Mouse (Mus musculus): Measurements from ENCODE around the gene Trpm6. TPM values are rescaled to one million over a fixed set of nuclear protein-coding genes. Genes with fewer than 3 reads are reported as not detected.

Trpm6 gene
- total RNA-seq, 2 experiments from 2014 or later = 0.14 to 1.0 TPM

GRCm38 (mm10) chr19:18887646-18888407, 138.0 kb downstream of the Trpm6 start:
- DNase-seq (ENCODE audit: low spot score in 2 of 2) = no peak

- DNase-seq (ENCODE audit: low spot score in 2 of 2) = no peak
Observed at GRCm38 (mm10) chr19:18888491-18889116, 138.8 kb downstream of the Trpm6 start.

GRCm38 (mm10) chr19:18889117-18889627, 139.4 kb downstream of the Trpm6 start:
- DNase-seq (ENCODE audit: low spot score in 2 of 2) = no peak

GRCm38 (mm10) chr19:18889632-18890031, 139.8 kb downstream of the Trpm6 start:
- DNase-seq (ENCODE audit: low spot score in 2 of 2) = no peak

GRCm38 (mm10) chr19:18890216-18890615, 140.4 kb downstream of the Trpm6 start:
- no peak for DNase-seq (ENCODE audit: low spot score in 2 of 2)

- no peak for DNase-seq (ENCODE audit: low spot score in 2 of 2)
Observed at GRCm38 (mm10) chr19:18898238-18898637, 148.5 kb downstream of the Trpm6 start.

- DNase-seq (ENCODE audit: low spot score in 2 of 2) = no peak
Observed at GRCm38 (mm10) chr19:18902041-18902693, 152.4 kb downstream of the Trpm6 start.

GRCm38 (mm10) chr19:18902694-18903067, 152.9 kb downstream of the Trpm6 start:
- DNase-seq (ENCODE audit: low spot score in 2 of 2) = no peak

- no peak for DNase-seq (ENCODE audit: low spot score in 2 of 2)
Observed at GRCm38 (mm10) chr19:18905511-18905910, 155.7 kb downstream of the Trpm6 start.

GRCm38 (mm10) chr19:18909641-18910040, 159.9 kb downstream of the Trpm6 start:
- no peak for DNase-seq (ENCODE audit: low spot score in 2 of 2)

GRCm38 (mm10) chr19:18911755-18912340, 162.1 kb downstream of the Trpm6 start:
- DNase-seq (ENCODE audit: low spot score in 2 of 2) = no peak

- DNase-seq (ENCODE audit: low spot score in 2 of 2) = no peak
Observed at GRCm38 (mm10) chr19:18941391-18941790, 191.6 kb downstream of the Trpm6 start.

Other genes starting within 250 kb of the Trpm6 start
- 10 to 100 TPM; 76.7 to 76.9 TPM for gene Ostf1, start 118.2 kb upstream of the Trpm6 start, total RNA-seq (2021)
- 10 to 100 TPM; 14.5 to 17.7 TPM for gene Nmrk1, start 118.0 kb upstream of the Trpm6 start, total RNA-seq (2021)
- gene Carnmt1, start 79.2 kb upstream of the Trpm6 start, total RNA-seq (2021) = 10 to 100 TPM; 17.3 to 19.1 TPM
- gene D030056L22Rik, start 36.8 kb upstream of the Trpm6 start, total RNA-seq (2021) = 10 to 100 TPM; 13.1 to 14.2 TPM

Data from adrenal gland, postnatal 4 days (tissue).